Mouse (Mus musculus) spleen, postnatal 4 days (tissue): Measurements from ENCODE around the gene E330034G19Rik.
"Not testable (repeated sequence)": the region's sequence is repeated elsewhere in the genome, so short reads cannot be mapped to it uniquely, and the experiment has no call there.

Experiments
- DNase-seq, 2 experiments: peaks; one replicate each; pipeline ENCODE4 v3.0.0; 2022; ENCODE audit warnings: low spot score in 2 of 2

E330034G19Rik gene

GRCm38 (mm10) chr14:24347007-24347406 lies 54.0 kb downstream of the E330034G19Rik start:
- DNase-seq = not testable (repeated sequence)

GRCm38 (mm10) chr14:24358295-24358951 lies 65.4 kb downstream of the E330034G19Rik start:
- peak; percentile 20 to 69 for DNase-seq
